Mouse (Mus musculus) liver, postnatal 0 days (tissue): ENCODE results near the gene Gm1113.

Source experiments
- CTCF ChIP-seq: sonication (generic); IDR thresholded peaks from 2 replicates; pipeline ENCODE4 v1.5.1; 2016; ENCODE audit warnings: antibody characterized with exemption, low read depth
- EP300 ChIP-seq: IDR thresholded peaks from 2 replicates; pipeline ENCODE4 v1.6.1; 2016; ENCODE audit warnings: antibody characterized with exemption, low read depth, mild to moderate bottlenecking

DNA sequence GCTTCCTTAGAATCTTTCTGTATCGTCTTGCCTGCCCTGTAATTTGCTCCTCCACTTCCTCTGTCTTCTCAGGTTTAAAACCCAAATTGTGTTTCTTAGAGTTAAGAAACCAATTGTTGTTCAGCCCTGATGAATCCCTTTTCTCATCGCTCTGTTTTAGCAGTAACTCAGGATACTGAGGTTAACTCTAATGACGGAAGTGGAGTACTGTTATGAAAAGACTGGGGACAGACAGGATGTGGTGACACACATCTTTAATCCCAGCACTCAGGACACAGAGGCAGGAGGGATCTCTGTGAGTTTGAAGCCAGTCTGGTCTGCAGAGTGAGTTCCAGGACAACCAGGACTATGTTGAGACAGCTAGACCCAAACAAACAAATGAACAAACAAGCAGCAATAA lies 22.6 kb downstream of the Gm1113 start:
- TF ChIP-seq CTCF = no peak
- no peak for TF ChIP-seq EP300
